Mouse (Mus musculus): ENCODE measurements around the gene Dbp.

DNA sequence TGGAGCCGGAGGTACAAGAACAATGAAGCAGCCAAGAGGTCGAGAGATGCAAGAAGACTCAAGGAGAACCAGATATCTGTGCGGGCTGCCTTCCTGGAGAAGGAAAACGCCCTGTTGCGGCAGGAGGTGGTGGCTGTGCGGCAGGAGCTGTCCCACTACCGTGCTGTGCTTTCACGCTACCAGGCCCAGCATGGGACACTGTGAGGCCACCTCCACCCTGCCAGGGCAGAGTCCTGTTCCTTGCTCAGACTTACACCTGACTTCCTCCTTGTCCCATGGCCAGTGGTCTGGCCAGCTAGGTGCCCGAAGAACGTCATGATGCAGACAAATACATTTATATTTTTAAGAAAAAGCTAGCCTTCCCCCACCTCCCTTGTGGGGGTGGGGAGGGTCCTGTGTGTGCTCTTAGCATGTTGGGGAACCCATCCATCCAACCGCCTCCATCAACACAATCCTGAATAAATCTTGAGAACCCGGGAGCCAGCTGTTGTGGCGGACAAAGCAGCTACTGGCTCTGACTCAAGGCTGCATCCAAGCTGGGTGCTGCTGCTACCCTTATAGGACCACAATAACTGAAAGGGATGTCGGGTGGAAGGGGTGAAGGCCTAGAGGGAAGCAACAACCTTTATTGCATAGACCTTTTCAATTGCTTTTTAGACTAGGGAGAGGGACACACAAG, 4.9 kb downstream of the Dbp start:
- TF ChIP-seq CTCF (IDR thresholded peaks at IDR 0.05; ENCODE audit: low read depth, low read length) (no peak), POLR2A (IDR thresholded peaks at IDR 0.05; ENCODE audit: extremely low read depth, insufficient read depth, low read length) (peak; percentile 17; the same call in 1 of the 2 replicates)

All from liver, adult 2 months (tissue).